In genomic region chr12:103281491-103281890, GRCm38 (mm10) we compare ENCODE assay signal across 24 mouse cellular contexts. TPM values are rescaled to one million over a fixed set of nuclear protein-coding genes. Genes with fewer than 3 reads are reported as not detected.
DNase-seq lines count a peak whose midpoint lies in the region; ATAC-seq and TF ChIP-seq lines count a peak whose summit lies in the region.
"Had no signal": no experiment of that assay in that cellular context is flagged by ENCODE, and none has a peak within 500 bp of the region (broad histone marks: within the 10 kb centered on the region; RNA-seq: fewer than 3 reads in every experiment).

No protein-coding gene starts in this region.

- H3K4me1 ChIP-seq in kidney, embryonic 15.5 days, result peaks cover 22% of the 10 kb centered on the region
- H3K4me1 ChIP-seq in kidney, adult 2 months (ENCODE audit: control insufficient read depth, insufficient read depth, low read length), result peaks cover 14% of the 10 kb centered on the region; the same call in 1 of the 2 replicates
- H3K4me1 ChIP-seq in lung, postnatal 0 days (ENCODE audit: insufficient read depth, low read depth, low read length), result no peaks in the 10 kb centered on the region
- no peaks in the 10 kb centered on the region for H3K4me1 ChIP-seq in intestine, embryonic 16.5 days (ENCODE audit: control insufficient read depth, insufficient read depth, low read length)
- H3K4me1 ChIP-seq: heart, embryonic 15.5 days; midbrain, embryonic 12.5 days had no signal

- no peak for TF ChIP-seq POLR2A in kidney, adult 2 months (IDR thresholded peaks at IDR 0.05; ENCODE audit: low read depth, low read length)

- H3K4me3 ChIP-seq in kidney, embryonic 15.5 days (replicated peaks), result no peak overlapping the region
- H3K4me3 ChIP-seq in kidney, adult 2 months (ENCODE audit: insufficient read depth, low read depth, low read length), result no peak overlapping the region
- H3K4me3 ChIP-seq in lung, postnatal 0 days (ENCODE audit: low read depth, low read length), result no peak overlapping the region
- no peak overlapping the region for H3K4me3 ChIP-seq in intestine, embryonic 16.5 days (ENCODE audit: low read length)
- H3K4me3 ChIP-seq: heart, adult 2 months; heart, embryonic 15.5 days; midbrain, embryonic 12.5 days had no signal

- H3K9me3 ChIP-seq in kidney, embryonic 15.5 days (replicated peaks), result 0 out of 2 replicates have a peak, but pooled peaks cover 10% of the 10 kb centered on the region
- H3K9me3 ChIP-seq in lung, postnatal 0 days (ENCODE audit: low read length), result no peaks in the 10 kb centered on the region
- H3K9me3 ChIP-seq in intestine, embryonic 16.5 days (ENCODE audit: control insufficient read depth, low read length), result no peaks in the 10 kb centered on the region
- H3K9me3 ChIP-seq: heart, embryonic 15.5 days had no signal

- no peak for TF ChIP-seq CTCF in kidney, adult 2 months (conservative IDR thresholded peaks at IDR 0.05; ENCODE audit: insufficient read depth, insufficient read length, low read depth, low read length)
- no peak for TF ChIP-seq CTCF in lung, postnatal 0 days (IDR thresholded peaks at IDR 0.05)

- peak; percentile 68 for ATAC-seq in kidney, embryonic 15.5 days (replicated peaks; ENCODE audit: low FRiP score)
- peak; percentile 40; the same call in 1 of the 2 replicates for ATAC-seq in lung, postnatal 0 days
- ATAC-seq in intestine, embryonic 16.5 days, result peak; percentile 39
- ATAC-seq: hindbrain, embryonic 16.5 days had no signal

- H3K27me3 ChIP-seq in kidney, embryonic 15.5 days, result no peaks in the 10 kb centered on the region
- no peaks in the 10 kb centered on the region for H3K27me3 ChIP-seq in kidney, adult 2 months (replicated peaks; ENCODE audit: control insufficient read depth, insufficient read depth, low read length)
- no peaks in the 10 kb centered on the region for H3K27me3 ChIP-seq in lung, postnatal 0 days (replicated peaks; ENCODE audit: insufficient read depth, low read length)
- no peaks in the 10 kb centered on the region for H3K27me3 ChIP-seq in intestine, embryonic 16.5 days (replicated peaks; ENCODE audit: control insufficient read depth, insufficient read depth, low read length)
- H3K27me3 ChIP-seq: midbrain, embryonic 12.5 days had no signal

- no peak overlapping the region for H3K27ac ChIP-seq in kidney, embryonic 15.5 days
- H3K27ac ChIP-seq in kidney, adult 2 months (ENCODE audit: insufficient read depth, low read depth, low read length), result no peak overlapping the region
- no peak overlapping the region for H3K27ac ChIP-seq in lung, postnatal 0 days (ENCODE audit: low read length)
- H3K27ac ChIP-seq in intestine, embryonic 16.5 days (ENCODE audit: low read length), result no peak overlapping the region
- H3K27ac ChIP-seq: heart, adult 2 months; heart, embryonic 15.5 days; midbrain, embryonic 12.5 days had no signal

- no peaks in the 10 kb centered on the region for H3K36me3 ChIP-seq in kidney, embryonic 15.5 days
- H3K36me3 ChIP-seq in kidney, adult 2 months (ENCODE audit: control insufficient read depth, insufficient read depth, low read length), result no peaks in the 10 kb centered on the region
- no peaks in the 10 kb centered on the region for H3K36me3 ChIP-seq in lung, postnatal 0 days (ENCODE audit: insufficient read depth, low read length)
- H3K36me3 ChIP-seq in intestine, embryonic 16.5 days (ENCODE audit: control insufficient read depth, insufficient read depth, low read length), result no peaks in the 10 kb centered on the region
- H3K36me3 ChIP-seq: heart, embryonic 15.5 days; midbrain, embryonic 12.5 days had no signal

- TF ChIP-seq EP300 in lung, postnatal 0 days (IDR thresholded peaks at IDR 0.05), result no peak

- H3K9ac ChIP-seq in kidney, embryonic 15.5 days, result no peak overlapping the region
- H3K9ac ChIP-seq in lung, postnatal 0 days (replicated peaks; ENCODE audit: low read depth), result no peak overlapping the region
- H3K9ac ChIP-seq in intestine, embryonic 16.5 days (ENCODE audit: low read depth, low read length), result no peak overlapping the region
- H3K9ac ChIP-seq: heart, embryonic 15.5 days; lung, embryonic 14.5 days; midbrain, embryonic 12.5 days had no signal

- no peak overlapping the region for H3K4me2 ChIP-seq in kidney, embryonic 15.5 days
- H3K4me2 ChIP-seq in lung, postnatal 0 days (replicated peaks; ENCODE audit: low read depth, low read length), result no peak overlapping the region
- no peak overlapping the region for H3K4me2 ChIP-seq in intestine, embryonic 16.5 days (ENCODE audit: low read depth, low read length)
- H3K4me2 ChIP-seq: heart, embryonic 15.5 days; liver, embryonic 11.5 days; lung, embryonic 14.5 days; midbrain, embryonic 12.5 days had no signal

- WGBS in kidney, embryonic 15.5 days, result 23% methylated on average over 2 of the region's 2 CpGs
- WGBS in kidney, adult 2 months, result 25% methylated on average over 2 of the region's 2 CpGs
- 34% methylated on average over 2 of the region's 2 CpGs for WGBS in lung, postnatal 0 days
- 50% methylated on average over 2 of the region's 2 CpGs for WGBS in intestine, embryonic 16.5 days

- no peak for DNase-seq in kidney, adult 2 months
- DNase-seq in lung, postnatal 0 days (ENCODE audit: low spot score), result peak; percentile 6
- no peak for DNase-seq in lung, postnatal 25 days (ENCODE audit: low spot score)
- DNase-seq in layer of hippocampus, postnatal 10 days (ENCODE audit: low spot score in 2 of 2), result no peak
- no peak for DNase-seq in frontal cortex, postnatal 10 days (ENCODE audit: low spot score in 2 of 2)
- DNase-seq: cerebellum, postnatal 36 days; layer of hippocampus, adult 9-11 months; retina, postnatal 1 day; right cerebral cortex, postnatal 4 days; thymus, postnatal 4 days had no signal

RNA-seq across cellular contexts. Expression of gene Fam181a, which starts 29.3 kb away (rescaled TPM):
- not detected in 2 replicates for polyA plus RNA-seq in kidney, embryonic 15.5 days (2015; fragmentation: Nextera tagmentation; extraction: Ambion mirVana)
- 0.05 and 0.08 TPM in 2 replicates for polyA plus RNA-seq in kidney, adult 2 months (2012; rRNA removed)
- polyA plus RNA-seq in lung, postnatal 0 days (2015; fragmentation: Nextera tagmentation; extraction: Ambion mirVana), result 0.19 and 0.35 TPM in 2 replicates
- polyA plus RNA-seq in intestine, embryonic 16.5 days (2015; fragmentation: Nextera tagmentation; extraction: Ambion mirVana), result not detected in 2 replicates
- total RNA-seq in layer of hippocampus, postnatal 10 days (2021), result 1 to 10 TPM; 3.4 to 4.1 TPM
- total RNA-seq: adrenal gland, postnatal 4 days; gastrocnemius, postnatal 25 days; heart, adult 2 months; hematopoietic stem cell, adult 5-6 weeks; megakaryocyte progenitor cell, adult 5-6 weeks; monocyte, adult 5-6 weeks had no signal
- polyA plus RNA-seq: heart, adult 2 months; heart, embryonic 15.5 days; limb, embryonic 11.5 days; liver, embryonic 11.5 days had no signal

RNA-seq across cellular contexts. Expression of gene Prima1, which starts 39.5 kb away (rescaled TPM):
- 0.62 and 1.2 TPM in 2 replicates for polyA plus RNA-seq in kidney, embryonic 15.5 days (2015; fragmentation: Nextera tagmentation; extraction: Ambion mirVana)
- polyA plus RNA-seq in kidney, adult 2 months (2012; rRNA removed), result 6.5 and 6.6 TPM in 2 replicates
- 0.13 TPM in 1 of 2 replicates, not detected in the other for polyA plus RNA-seq in lung, postnatal 0 days (2015; fragmentation: Nextera tagmentation; extraction: Ambion mirVana)
- polyA plus RNA-seq in intestine, embryonic 16.5 days (2015; fragmentation: Nextera tagmentation; extraction: Ambion mirVana), result 0.65 and 0.76 TPM in 2 replicates
- total RNA-seq in layer of hippocampus, postnatal 10 days (2021), result 1 to 10 TPM; 1.0 to 1.9 TPM
- total RNA-seq: hematopoietic stem cell, adult 5-6 weeks; megakaryocyte progenitor cell, adult 5-6 weeks; monocyte, adult 5-6 weeks had no signal
- polyA plus RNA-seq: lung, embryonic 14.5 days had no signal
